Mouse (Mus musculus) liver, adult 2 months (tissue): ENCODE data around the gene Adck2.

Source experiments
- CTCF ChIP-seq: fragments of 200-500 bp; IDR thresholded peaks from 2 replicates; pipeline ENCODE4 v1.5.1; 2011; ENCODE audit warnings: low read depth, low read length, control low read depth
- POLR2A ChIP-seq: fragments of 200-500 bp; IDR thresholded peaks from 2 replicates; pipeline ENCODE4 v1.6.1; 2011; ENCODE audit warnings: low read length, control low read depth; ENCODE audit not compliant: insufficient read depth; ENCODE audit errors: extremely low read depth

DNA sequence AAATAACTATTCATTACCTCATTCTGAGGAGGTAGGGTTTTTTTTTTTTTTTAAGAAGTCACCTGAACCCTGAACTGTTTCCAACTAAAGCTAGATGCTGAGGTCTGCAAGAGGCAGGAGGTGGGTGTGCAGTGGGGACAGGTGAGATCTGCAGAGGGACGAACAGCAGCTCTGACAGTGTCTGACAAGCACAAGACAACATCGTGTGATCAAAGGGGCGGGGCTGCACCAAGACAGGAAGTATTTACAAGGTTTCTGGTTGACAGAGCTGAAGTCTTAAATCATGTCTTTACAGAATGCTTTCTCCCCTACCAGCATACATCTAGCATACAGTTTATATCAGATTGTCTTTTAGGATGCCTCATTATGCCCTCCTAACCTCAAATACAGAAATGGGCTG, 33.2 kb downstream of the Adck2 start:
- TF ChIP-seq CTCF (no peak), POLR2A (no peak)
